Comparison of ENCODE assay signal across 11 mouse cellular contexts in the genomic region with DNA sequence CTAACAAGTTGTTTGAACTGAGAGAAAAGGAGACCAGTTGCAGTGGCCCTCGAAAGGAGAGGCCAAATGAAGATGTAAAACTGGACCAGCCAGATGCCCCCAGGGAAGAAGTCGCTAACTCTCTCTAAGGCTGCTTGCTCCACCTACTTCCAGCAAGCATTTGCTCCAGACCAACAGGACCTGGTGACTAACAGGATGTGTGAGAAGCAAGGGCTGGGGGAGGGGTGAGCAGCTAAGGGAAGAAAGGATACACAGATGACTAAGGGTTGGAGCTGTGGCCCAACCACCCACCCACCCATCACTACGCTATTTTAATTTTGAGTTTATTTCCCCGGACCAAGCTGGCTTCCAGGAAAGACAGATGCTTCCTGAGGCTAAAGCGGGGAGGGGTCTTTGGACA. TPM values are rescaled to one million over a fixed set of nuclear protein-coding genes. Genes with fewer than 3 reads are reported as not detected.
DNase-seq lines count a peak whose midpoint lies in the region; ATAC-seq lines count a peak whose summit lies in the region.
"Had no signal": no experiment of that assay in that cellular context is flagged by ENCODE, and none has a peak within 500 bp of the region (broad histone marks: within the 10 kb centered on the region; RNA-seq: fewer than 3 reads in every experiment).

No protein-coding gene starts in this region.

- ATAC-seq in inflammation-experienced regulatory T-cells, adult 6 months = no peak
- ATAC-seq: forebrain, embryonic 13.5 days had no signal

- peak; percentile 19 to 23 for DNase-seq in heart, postnatal 10 days
- DNase-seq in heart, adult 9 months (ENCODE audit: low spot score in 2 of 2) = no peak
- DNase-seq in lung, postnatal 4 days = peak; percentile 27 to 29
- no peak for DNase-seq in lung, postnatal 14 days
- peak; percentile 24 for DNase-seq in embryo, embryonic 11 days
- DNase-seq in right cerebral cortex, postnatal 25 days = peak; percentile 20
- no peak for DNase-seq in cerebellum, postnatal 14 days
- DNase-seq: gastrocnemius, adult 2 months; layer of hippocampus, adult 9-11 months had no signal

- intact Hi-C loops in heart, postnatal 10 days (cut with DNase I) = no loop called here

RNA-seq across cellular contexts. Expression of gene Cdyl2, which starts 2.5 kb away (rescaled TPM):
- total RNA-seq in heart, postnatal 10 days (2021) = 1 to 10 TPM; 4.2 to 4.3 TPM
- polyA plus RNA-seq in inflammation-experienced regulatory T-cells, adult 6 months (2017; shearing (Covaris generic)) = 10 to 100 TPM in 2 of 3 experiments, 1 to 10 TPM in 1; 7.8 to 21.9 (median 14.5) TPM

Comparison
In these comparisons a context has a peak if more than half of its experiments do, and no peak if none do; other contexts are left out.
1. DNase-seq: peak in heart, postnatal 10 days (2 of 2), lung, postnatal 4 days (2 of 2), embryo, embryonic 11 days (single experiment) and right cerebral cortex, postnatal 25 days (single experiment); none in heart, adult 9 months (0 of 2), lung, postnatal 14 days (single experiment) and cerebellum, postnatal 14 days (0 of 2).